Mouse (Mus musculus) lung, embryonic 16.5 days (tissue): ENCODE results near the gene Cltrn. TPM values are rescaled to one million over a fixed set of nuclear protein-coding genes. Genes with fewer than 3 reads are reported as not detected.

Experiments
- ATAC-seq: fragments of 200-750 bp; cut with Nextera tagmentation; 2 replicates; pipeline ENCODE4 v1.8.0; 2017; ENCODE audit warnings: low read depth, mild to moderate bottlenecking, moderate library complexity
- H3K27ac ChIP-seq: fragments of 300-500 bp; sonication (generic); 2 replicates; pipeline ENCODE4 v1.5.1; 2014; ENCODE audit warnings: mild to moderate bottlenecking, control low read depth, low read length
- H3K27me3 ChIP-seq: fragments of 300-500 bp; sonication (generic); 2 replicates; pipeline ENCODE4 v1.6.1; 2014; ENCODE audit warnings: low read depth, low read length, mixed read lengths; ENCODE audit not compliant: control insufficient read depth, insufficient read depth
- H3K36me3 ChIP-seq: fragments of 300-500 bp; sonication (generic); 2 replicates; pipeline ENCODE4 v1.6.1; 2014; ENCODE audit warnings: low read length; ENCODE audit not compliant: control insufficient read depth, insufficient read depth
- H3K4me1 ChIP-seq: fragments of 300-500 bp; sonication (generic); replicated peaks from 2 replicates; pipeline ENCODE4 v1.6.1; 2014; ENCODE audit warnings: low read length, mixed read lengths; ENCODE audit not compliant: control insufficient read depth, insufficient read depth
- H3K4me2 ChIP-seq: fragments of 300-500 bp; sonication (generic); 2 replicates; pipeline ENCODE4 v1.6.1; 2014; ENCODE audit warnings: low read depth, low read length, control low read depth
- H3K4me3 ChIP-seq: fragments of 300-500 bp; sonication (generic); 2 replicates; pipeline ENCODE4 v1.5.1; 2014; ENCODE audit warnings: mild to moderate bottlenecking, low read length, control low read depth
- H3K9ac ChIP-seq: fragments of 300-500 bp; sonication (generic); 2 replicates; pipeline ENCODE4 v1.6.1; 2014; ENCODE audit warnings: low read length, control low read depth
- H3K9me3 ChIP-seq: fragments of 300-500 bp; sonication (generic); 2 replicates; pipeline ENCODE4 v1.6.1; 2016; ENCODE audit warnings: low read length; ENCODE audit not compliant: control insufficient read depth
- WGBS: fragments of 180-500 bp; shearing (Covaris S2); extraction: QIAGEN DNeasy Blood & Tissue Kit; methylation state at CpG from one replicate; pipeline ENCODE4 v1.1.7; 2014; 5-methylcytosine and 5-hydroxymethylcytosine counted together
- polyA plus RNA-seq: library from polyadenylated mRNA; unstranded; fragments of >200 nt; fragmentation: Nextera tagmentation; extraction: Ambion mirVana; gene quantifications from 2 replicates; pipeline ENCODE4 v1.2.1, GENCODE M21; 2015

The Cltrn gene
- polyA plus RNA-seq, 1 experiment from 2014 or later = 0.70 TPM

DNA sequence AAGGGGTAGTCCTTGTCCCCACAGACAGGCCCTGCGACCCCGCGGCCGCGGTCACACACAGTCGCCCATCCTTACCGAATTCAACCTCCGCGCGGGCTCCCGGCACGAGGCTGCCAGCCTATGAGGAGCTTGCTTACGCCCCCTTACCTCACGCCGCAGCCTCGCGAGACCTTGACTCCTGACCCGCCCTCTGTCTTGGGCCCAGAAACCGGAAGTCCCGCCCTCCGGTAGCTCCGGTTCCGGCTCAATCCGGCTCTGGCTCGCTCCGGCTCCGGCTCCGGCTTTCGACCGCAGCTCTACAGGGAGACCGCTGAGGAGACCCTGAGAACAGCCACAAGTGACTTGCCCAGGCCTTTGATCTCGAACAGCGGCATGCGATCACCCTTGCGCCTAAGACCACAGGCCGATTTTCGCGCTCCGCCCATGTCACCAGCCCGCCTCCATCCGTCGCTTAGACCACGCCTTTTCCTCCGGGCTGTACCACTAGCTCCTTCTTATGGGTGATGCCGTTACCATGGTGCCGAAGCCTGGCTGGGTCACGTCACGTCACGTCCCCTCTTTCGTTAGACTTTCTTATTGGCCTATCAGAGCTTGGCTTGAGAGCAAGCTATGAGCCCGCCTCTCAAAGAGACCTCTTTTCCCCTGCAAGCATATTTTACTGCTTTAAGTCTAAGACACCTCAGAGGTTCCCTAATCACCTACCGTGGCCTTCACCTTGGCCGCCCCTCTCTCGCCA lies 12.4 kb upstream of the Cltrn start, which contains the start of gene Siah1b:
Siah1b (minus strand) TSS at position 454 of the 736 bp plus-strand sequence.
- ATAC-seq = peak; percentile 99
- H3K9me3 ChIP-seq = no peaks in the 10 kb centered on the region
- H3K4me2 ChIP-seq = peak within 1 kb of the TSS; percentile 67
- no peaks in the 10 kb centered on the region for H3K4me1 ChIP-seq
- peak within 1 kb of the TSS; percentile 91 for H3K27ac ChIP-seq
- H3K4me3 ChIP-seq = peak within 1 kb of the TSS; percentile 59
- 20% methylated on average over 41 of the region's 54 CpGs for WGBS
- peak within 1 kb of the TSS; percentile 76 for H3K9ac ChIP-seq
- H3K36me3 ChIP-seq = no peaks in the 10 kb centered on the region
- no peaks in the 10 kb centered on the region; the same call in 1 of the 2 replicates for H3K27me3 ChIP-seq

DNA sequence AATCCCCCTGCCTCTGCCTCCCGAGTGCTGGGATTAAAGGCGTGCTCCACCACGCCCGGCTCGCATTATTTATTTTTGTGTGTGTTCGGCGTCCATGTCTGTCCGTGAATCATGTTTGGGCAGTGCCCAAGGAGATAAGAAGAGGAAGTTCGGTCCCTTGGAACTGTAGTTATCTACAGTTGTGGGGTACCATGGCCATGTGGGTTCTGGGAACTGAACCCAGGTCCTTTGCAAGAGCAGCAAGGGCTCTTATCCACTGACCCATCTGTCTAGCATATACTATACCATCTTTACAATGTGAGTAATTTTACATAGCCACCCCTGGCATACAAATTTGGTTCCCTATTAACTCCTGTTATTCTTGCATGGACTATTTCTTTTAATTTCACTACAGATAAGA lies 6.6 kb upstream of the Cltrn start:
- no peak overlapping the region for H3K4me2 ChIP-seq
- no peak overlapping the region for H3K4me3 ChIP-seq
- H3K9me3 ChIP-seq = no peaks in the 10 kb centered on the region
- H3K36me3 ChIP-seq = no peaks in the 10 kb centered on the region
- 87% methylated on average over 9 of the region's 9 CpGs for WGBS
- no peak overlapping the region for H3K9ac ChIP-seq
- ATAC-seq = no peak
- H3K4me1 ChIP-seq = no peaks in the 10 kb centered on the region
- H3K27me3 ChIP-seq = no peaks in the 10 kb centered on the region; the same call in 1 of the 2 replicates
- H3K27ac ChIP-seq = no peak overlapping the region

DNA sequence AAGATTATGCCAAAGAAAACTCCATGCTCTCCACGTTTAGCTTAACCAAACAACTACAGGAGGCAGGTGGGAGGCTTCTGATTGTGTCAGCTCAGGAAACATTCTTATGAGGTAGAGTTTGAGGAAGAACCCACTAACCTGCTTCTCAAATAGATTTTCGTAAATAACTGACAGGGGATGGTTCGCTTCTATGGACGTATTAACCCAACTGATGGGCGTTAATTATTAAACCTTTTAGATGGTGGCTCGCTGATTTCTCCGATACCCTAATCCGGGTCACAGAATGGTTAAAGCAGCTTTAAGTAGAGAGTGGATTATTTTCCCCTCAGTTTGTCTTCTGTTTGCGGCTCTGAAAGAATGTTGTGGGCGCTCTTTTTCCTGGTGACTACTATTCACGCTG lies 1.3 kb downstream of the Cltrn start:
- H3K4me1 ChIP-seq = no peaks in the 10 kb centered on the region
- no peak overlapping the region for H3K27ac ChIP-seq
- H3K9me3 ChIP-seq = no peaks in the 10 kb centered on the region
- no peaks in the 10 kb centered on the region for H3K36me3 ChIP-seq
- 66% methylated on average over 11 of the region's 11 CpGs for WGBS
- H3K4me3 ChIP-seq = no peak overlapping the region
- no peak overlapping the region for H3K9ac ChIP-seq
- no peak for ATAC-seq
- H3K27me3 ChIP-seq = no peaks in the 10 kb centered on the region
- no peak overlapping the region for H3K4me2 ChIP-seq

DNA sequence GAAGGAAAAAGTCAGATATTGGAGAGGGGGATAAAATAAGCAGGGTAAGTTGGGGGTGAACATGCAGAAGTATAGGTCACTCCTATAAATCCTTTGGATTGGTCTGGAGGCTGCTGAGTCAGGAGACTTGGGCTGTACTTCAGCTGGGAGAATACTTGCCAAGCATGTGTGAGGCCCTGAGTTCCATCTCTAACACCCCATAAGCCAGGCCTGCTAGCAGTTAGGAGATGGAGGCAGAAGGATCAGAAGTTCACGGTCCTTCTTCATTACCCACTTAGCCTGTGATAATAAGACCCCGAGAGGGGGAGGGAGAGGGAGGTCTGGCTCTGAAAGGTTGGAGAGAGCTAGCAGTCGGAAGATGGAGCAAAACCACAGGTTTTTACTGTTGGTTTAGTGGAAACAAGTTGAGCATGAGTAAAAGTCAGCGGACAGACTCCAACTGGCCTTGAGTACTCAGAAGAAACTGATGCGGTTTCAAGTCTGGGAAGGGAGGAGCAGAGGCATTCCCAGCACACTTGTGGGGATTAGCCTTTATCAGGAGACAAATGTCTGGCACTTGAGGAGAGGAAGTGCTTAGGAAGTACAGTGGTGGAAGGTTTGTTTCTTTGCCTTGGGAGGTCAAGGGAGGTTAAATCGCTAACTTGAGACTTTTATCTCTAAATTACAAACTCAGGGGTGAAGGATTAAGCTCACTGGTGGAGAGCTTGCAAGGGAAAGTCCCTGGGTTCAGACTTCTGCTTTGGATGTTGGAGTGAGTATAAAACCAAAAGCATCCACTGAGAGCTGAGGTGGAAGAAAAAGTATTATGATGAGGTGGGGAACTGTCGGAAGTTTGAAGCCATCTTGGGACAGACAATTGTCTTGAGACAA lies 3.9 kb downstream of the Cltrn start:
- Histone ChIP-seq H3K27me3 (no peaks in the 10 kb centered on the region), H3K9me3 (no peaks in the 10 kb centered on the region), H3K36me3 (no peaks in the 10 kb centered on the region), H3K27ac (peak overlapping the region; percentile 57; the same call in 1 of the 2 replicates), H3K4me2 (no peak overlapping the region), H3K9ac (no peak overlapping the region), H3K4me1 (no peaks in the 10 kb centered on the region), H3K4me3 (no peak overlapping the region)
- 26% methylated on average over 7 of the region's 7 CpGs for WGBS
- ATAC-seq = peak; percentile 89

DNA sequence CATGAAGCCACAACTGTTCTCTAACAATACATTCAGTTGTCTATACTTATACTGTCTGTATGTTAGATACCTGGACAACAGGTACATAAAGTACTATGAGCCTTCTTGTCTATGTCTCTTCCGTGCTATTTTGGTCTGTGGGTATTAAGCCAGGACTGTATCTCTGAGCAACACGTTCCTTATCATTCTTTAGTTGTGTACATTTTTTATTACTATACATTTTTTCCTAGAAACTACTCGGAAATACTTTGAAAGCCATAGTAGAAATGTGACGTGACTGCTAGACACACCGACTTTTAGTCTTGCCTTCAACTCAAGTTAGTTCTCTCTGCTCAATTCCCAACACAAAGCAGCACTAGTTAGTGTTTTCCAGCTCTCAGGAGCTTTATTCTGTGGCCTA lies 4.8 kb downstream of the Cltrn start:
- no peaks in the 10 kb centered on the region for H3K36me3 ChIP-seq
- 65% methylated on average over 5 of the region's 5 CpGs for WGBS
- H3K4me3 ChIP-seq = no peak overlapping the region
- H3K4me1 ChIP-seq = no peaks in the 10 kb centered on the region
- ATAC-seq = no peak
- H3K4me2 ChIP-seq = no peak overlapping the region
- H3K27ac ChIP-seq = no peak overlapping the region
- H3K9me3 ChIP-seq = no peaks in the 10 kb centered on the region
- H3K9ac ChIP-seq = no peak overlapping the region
- no peaks in the 10 kb centered on the region for H3K27me3 ChIP-seq

DNA sequence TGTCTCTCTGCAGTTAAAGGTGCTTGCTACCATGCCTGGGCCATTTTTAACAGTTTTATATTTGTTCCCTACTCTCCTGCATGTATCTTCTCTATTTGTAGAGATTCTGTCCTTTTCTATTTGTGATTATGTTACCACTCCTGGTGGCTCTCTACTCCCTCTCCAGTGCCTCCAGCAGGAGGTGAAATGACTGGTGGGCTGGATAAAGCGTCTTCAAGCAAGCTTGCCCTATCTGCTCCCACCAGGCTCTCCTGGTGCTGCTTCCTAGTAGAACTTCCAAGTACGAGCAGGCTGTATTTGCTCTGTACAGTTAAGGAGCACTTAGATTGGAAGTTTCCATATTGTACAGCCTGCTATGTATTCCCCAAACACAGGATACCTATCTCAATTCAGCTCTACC lies 7.2 kb downstream of the Cltrn start:
- no peak for ATAC-seq
- Histone ChIP-seq H3K4me2 (no peak overlapping the region), H3K4me1 (no peaks in the 10 kb centered on the region), H3K36me3 (no peaks in the 10 kb centered on the region), H3K4me3 (no peak overlapping the region), H3K9ac (no peak overlapping the region), H3K27ac (no peak overlapping the region), H3K27me3 (no peaks in the 10 kb centered on the region), H3K9me3 (no peaks in the 10 kb centered on the region)
- 73% methylated on average over 2 of the region's 2 CpGs for WGBS

DNA sequence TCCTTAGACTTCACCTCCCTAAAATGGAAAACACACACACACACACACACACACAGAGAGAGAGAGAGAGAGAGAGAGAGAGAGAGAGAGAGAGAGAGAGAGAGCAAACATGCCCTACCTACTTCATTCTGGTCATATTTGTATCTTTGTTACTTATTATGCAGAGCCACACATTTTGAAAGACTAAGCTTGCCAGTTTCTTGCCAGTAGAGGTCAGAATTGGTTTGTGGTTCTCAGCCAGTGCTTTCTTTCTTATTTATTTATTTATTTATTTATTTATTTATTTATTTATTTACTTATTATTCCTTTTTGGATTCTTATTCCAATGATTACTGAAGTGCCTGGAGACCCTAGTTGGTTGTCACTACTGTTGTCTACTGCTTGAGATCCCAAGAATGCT lies 12.9 kb downstream of the Cltrn start:
- no peak for ATAC-seq
- no peaks in the 10 kb centered on the region for H3K27me3 ChIP-seq
- no peaks in the 10 kb centered on the region for H3K4me1 ChIP-seq
- no peak overlapping the region for H3K27ac ChIP-seq
- H3K9ac ChIP-seq = no peak overlapping the region
- H3K36me3 ChIP-seq = no peaks in the 10 kb centered on the region
- H3K4me2 ChIP-seq = no peak overlapping the region
- H3K9me3 ChIP-seq = no peaks in the 10 kb centered on the region
- no peak overlapping the region for H3K4me3 ChIP-seq

DNA sequence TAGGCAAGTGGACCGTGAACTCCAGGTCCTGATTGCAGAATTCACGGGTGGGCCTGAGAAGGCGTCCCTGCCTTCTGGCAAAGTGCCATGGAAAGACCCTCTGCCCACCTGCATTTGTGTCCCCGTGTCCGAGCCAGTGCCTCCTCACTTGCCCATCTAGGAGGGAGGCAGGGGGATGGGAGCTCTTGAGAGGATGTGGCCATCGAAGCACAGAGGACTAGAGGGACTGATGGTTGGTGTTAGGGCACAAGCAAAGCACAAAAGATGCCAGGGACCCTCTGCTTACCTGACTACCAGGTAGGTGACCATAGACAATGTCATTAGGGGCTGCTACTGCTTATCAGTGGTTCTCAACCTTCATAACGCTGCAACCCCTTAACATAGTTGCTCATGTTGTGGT lies 13.6 kb downstream of the Cltrn start:
- Histone ChIP-seq H3K4me2 (no peak overlapping the region), H3K4me1 (no peaks in the 10 kb centered on the region), H3K27me3 (no peaks in the 10 kb centered on the region), H3K27ac (no peak overlapping the region), H3K9me3 (no peaks in the 10 kb centered on the region), H3K9ac (no peak overlapping the region), H3K4me3 (no peak overlapping the region), H3K36me3 (no peaks in the 10 kb centered on the region)
- WGBS = 83% methylated on average over 7 of the region's 7 CpGs
- ATAC-seq = no peak

DNA sequence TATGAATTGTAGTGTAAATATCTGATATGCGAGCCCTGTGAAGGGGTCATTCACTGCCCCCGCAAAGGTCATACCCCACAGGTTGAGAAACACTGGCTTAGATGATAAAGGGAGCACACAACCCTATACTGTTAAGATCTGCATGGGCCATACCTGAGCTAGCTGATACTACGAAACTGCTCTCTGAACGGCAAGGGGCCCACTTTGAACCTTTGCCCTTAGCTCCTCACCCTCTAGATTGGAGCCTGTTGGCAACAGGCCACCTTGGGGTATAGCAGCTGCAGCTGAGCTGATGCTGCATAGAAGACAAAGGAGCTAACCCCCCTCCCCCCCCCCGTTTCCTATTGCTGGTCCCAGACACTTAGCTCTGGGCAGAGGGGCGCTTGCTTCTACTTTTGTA lies 14.0 kb downstream of the Cltrn start:
- 57% methylated on average over 6 of the region's 6 CpGs for WGBS
- H3K9ac ChIP-seq = no peak overlapping the region

More for the DNA sequence above, 14.0 kb downstream of the Cltrn start:
- Histone ChIP-seq H3K4me2 (no peak overlapping the region), H3K36me3 (no peaks in the 10 kb centered on the region), H3K27me3 (no peaks in the 10 kb centered on the region), H3K27ac (no peak overlapping the region), H3K4me1 (no peaks in the 10 kb centered on the region), H3K4me3 (no peak overlapping the region), H3K9me3 (no peaks in the 10 kb centered on the region)
- no peak for ATAC-seq
